Mouse (Mus musculus): Measurements from ENCODE around the gene Csf3. TPM values are rescaled to one million over a fixed set of nuclear protein-coding genes. Genes with fewer than 3 reads are reported as not detected.
"Not testable (repeated sequence)": the region's sequence is repeated elsewhere in the genome, so short reads cannot be mapped to it uniquely, and the experiment has no call there.

The Csf3 gene
- polyA plus RNA-seq (2014; fragmentation: Nextera tagmentation; extraction: Ambion mirVana): not detected in 2 replicates

- H3K36me3 ChIP-seq (ENCODE audit: control insufficient read depth, insufficient read depth, low read length): no peaks in the 10 kb centered on the region; the same call in none of the 2 replicates
- 35% methylated on average over 10 of the region's 10 CpGs for WGBS
- no peaks in the 10 kb centered on the region for H3K9me3 ChIP-seq (ENCODE audit: control insufficient read depth, low read length)
- no peak within 1 kb of the TSS for H3K27ac ChIP-seq (ENCODE audit: low read depth, low read length)
- no peak within 1 kb of the TSS for H3K4me3 ChIP-seq (ENCODE audit: low read depth, low read length)
- no peaks in the 10 kb centered on the region for H3K4me1 ChIP-seq (ENCODE audit: control insufficient read depth, insufficient read depth, low read length)
- DNase-seq (ENCODE audit: low spot score): no peak
- H3K27me3 ChIP-seq (ENCODE audit: control insufficient read depth, insufficient read depth, low read length): no peaks in the 10 kb centered on the region
- H3K9ac ChIP-seq (ENCODE audit: low read length): no peak within 1 kb of the TSS
- no peak within 1 kb of the TSS for H3K4me2 ChIP-seq (ENCODE audit: low read depth)
- no peak for ATAC-seq (ENCODE audit: insufficient read depth, low FRiP score, low TSS enrichment)
Measured at GRCm38 (mm10) chr11:98701213-98701670, at the start of gene Csf3. Gene Csf3 (plus strand): TSS chr11:98701263.

- H3K4me3 ChIP-seq (ENCODE audit: low read depth, low read length); H3K36me3 ChIP-seq (ENCODE audit: control insufficient read depth, insufficient read depth, low read length); H3K9ac ChIP-seq (ENCODE audit: low read length); H3K27me3 ChIP-seq (ENCODE audit: control insufficient read depth, insufficient read depth, low read length); H3K4me2 ChIP-seq (ENCODE audit: low read depth); H3K4me1 ChIP-seq (ENCODE audit: control insufficient read depth, insufficient read depth, low read length); H3K9me3 ChIP-seq (ENCODE audit: control insufficient read depth, low read length); H3K27ac ChIP-seq (ENCODE audit: low read depth, low read length); ATAC-seq (ENCODE audit: insufficient read depth, low FRiP score, low TSS enrichment): not testable (repeated sequence)
- DNase-seq (ENCODE audit: low spot score): peak; percentile 50
- WGBS: 13% methylated on average over 7 of the region's 7 CpGs
Measured at GRCm38 (mm10) chr11:98655076-98655475, 46.0 kb upstream of the Csf3 start.

DNA sequence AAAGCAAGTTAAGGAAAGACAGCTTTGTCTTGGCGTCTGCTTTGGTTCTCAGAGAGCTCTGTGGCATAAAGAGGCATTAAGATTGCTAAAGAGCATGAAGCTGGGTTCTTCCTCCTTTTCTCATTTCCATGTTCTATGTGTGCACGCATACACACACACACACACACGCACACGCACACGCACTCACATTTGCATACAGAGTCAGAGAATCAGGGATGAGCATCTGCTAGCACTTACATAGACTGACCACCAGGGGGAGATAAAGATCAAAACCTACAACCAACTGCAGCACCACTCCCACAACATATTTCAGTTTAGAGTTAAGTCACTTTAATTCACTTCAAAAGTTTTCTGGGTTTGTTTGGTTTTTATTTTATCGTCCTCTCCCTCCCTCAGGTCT is 40.5 kb upstream of the Csf3 start:
- DNase-seq (ENCODE audit: low spot score) (peak; percentile 49), ATAC-seq (ENCODE audit: insufficient read depth, low FRiP score, low TSS enrichment) (no peak)
- Histone ChIP-seq H3K27ac (ENCODE audit: low read depth, low read length) (no peak overlapping the region), H3K4me1 (ENCODE audit: control insufficient read depth, insufficient read depth, low read length) (no peaks in the 10 kb centered on the region), H3K9me3 (ENCODE audit: control insufficient read depth, low read length) (no peaks in the 10 kb centered on the region), H3K9ac (ENCODE audit: low read length) (no peak overlapping the region), H3K4me2 (ENCODE audit: low read depth) (no peak overlapping the region), H3K36me3 (ENCODE audit: control insufficient read depth, insufficient read depth, low read length) (no peaks in the 10 kb centered on the region), H3K4me3 (ENCODE audit: low read depth, low read length) (no peak overlapping the region), H3K27me3 (ENCODE audit: control insufficient read depth, insufficient read depth, low read length) (no peaks in the 10 kb centered on the region)
- 11% methylated on average over 6 of the region's 6 CpGs for WGBS

DNA sequence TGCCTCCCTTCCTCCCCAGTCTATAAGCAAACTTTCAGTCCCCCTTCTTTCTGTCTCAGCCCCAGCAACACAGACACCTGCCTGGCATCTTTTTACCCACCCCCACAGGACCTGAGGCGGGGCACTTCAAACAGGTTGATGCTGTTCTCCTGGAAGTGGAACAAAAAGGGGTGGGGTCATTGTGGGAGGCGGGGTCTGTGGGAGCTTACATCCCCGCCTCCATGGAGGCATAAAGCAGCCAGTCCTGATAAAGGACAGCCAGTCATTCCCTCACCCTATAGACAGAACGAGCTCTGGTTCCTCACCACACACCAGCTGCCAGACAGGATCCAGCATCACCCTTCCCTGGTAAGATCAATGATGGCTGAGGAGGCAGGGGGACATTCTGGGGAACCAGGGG is 37.0 kb upstream of the Csf3 start, which contains the start of gene Gsdma:
Gsdma (plus strand) TSS at position 261 of the 400 bp plus-strand sequence.
- Histone ChIP-seq H3K4me3 (ENCODE audit: low read depth, low read length) (no peak within 1 kb of the TSS), H3K36me3 (ENCODE audit: control insufficient read depth, insufficient read depth, low read length) (no peaks in the 10 kb centered on the region), H3K4me1 (ENCODE audit: control insufficient read depth, insufficient read depth, low read length) (no peaks in the 10 kb centered on the region), H3K9ac (ENCODE audit: low read length) (no peak within 1 kb of the TSS), H3K27ac (ENCODE audit: low read depth, low read length) (no peak within 1 kb of the TSS), H3K27me3 (ENCODE audit: control insufficient read depth, insufficient read depth, low read length) (no peaks in the 10 kb centered on the region), H3K4me2 (ENCODE audit: low read depth) (no peak within 1 kb of the TSS), H3K9me3 (ENCODE audit: control insufficient read depth, low read length) (no peaks in the 10 kb centered on the region)
- no peak for DNase-seq (ENCODE audit: low spot score)
- no peak for ATAC-seq (ENCODE audit: insufficient read depth, low FRiP score, low TSS enrichment)
- WGBS: 29% methylated on average over 4 of the region's 4 CpGs

- DNase-seq (ENCODE audit: low spot score) (no peak), ATAC-seq (ENCODE audit: insufficient read depth, low FRiP score, low TSS enrichment) (no peak)
- no peak overlapping the region for H3K9ac ChIP-seq (ENCODE audit: low read length)
- H3K4me3 ChIP-seq (ENCODE audit: low read depth, low read length): no peak overlapping the region
- H3K27me3 ChIP-seq (ENCODE audit: control insufficient read depth, insufficient read depth, low read length): no peaks in the 10 kb centered on the region
- no peaks in the 10 kb centered on the region for H3K4me1 ChIP-seq (ENCODE audit: control insufficient read depth, insufficient read depth, low read length)
- H3K36me3 ChIP-seq (ENCODE audit: control insufficient read depth, insufficient read depth, low read length): no peaks in the 10 kb centered on the region
- no peak overlapping the region for H3K27ac ChIP-seq (ENCODE audit: low read depth, low read length)
- 74% methylated on average over 2 of the region's 2 CpGs for WGBS
- H3K4me2 ChIP-seq (ENCODE audit: low read depth): no peak overlapping the region
- no peaks in the 10 kb centered on the region for H3K9me3 ChIP-seq (ENCODE audit: control insufficient read depth, low read length)
Measured at GRCm38 (mm10) chr11:98668984-98669383, 32.1 kb upstream of the Csf3 start.

DNA sequence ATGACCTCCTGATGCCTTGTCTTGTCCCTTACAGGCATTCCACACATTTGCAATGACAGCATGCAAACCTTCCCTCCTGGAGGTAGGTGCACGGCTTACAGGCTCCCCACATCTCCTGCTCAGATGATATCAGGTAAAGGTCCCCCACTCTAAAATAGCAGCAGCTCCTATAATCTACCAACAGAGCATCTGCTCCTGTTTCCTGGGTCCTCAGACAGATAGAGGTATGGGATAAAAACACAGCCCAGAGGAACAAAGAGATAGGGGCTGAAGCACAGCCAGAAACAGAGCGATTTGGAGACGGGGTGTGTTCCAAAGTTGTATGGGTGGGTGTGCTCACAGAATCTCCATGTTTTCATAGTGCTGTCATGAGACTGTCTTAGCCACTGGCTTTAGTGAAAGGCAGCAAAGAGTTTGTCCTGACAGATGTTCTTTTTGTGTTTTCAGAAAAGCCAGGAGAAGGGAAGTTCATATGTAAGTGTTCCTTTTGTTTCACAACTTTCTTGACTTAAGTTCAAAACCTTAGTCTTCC is 29.7 kb upstream of the Csf3 start:
- Histone ChIP-seq H3K27ac (ENCODE audit: low read depth, low read length) (no peak overlapping the region), H3K27me3 (ENCODE audit: control insufficient read depth, insufficient read depth, low read length) (no peaks in the 10 kb centered on the region), H3K36me3 (ENCODE audit: control insufficient read depth, insufficient read depth, low read length) (no peaks in the 10 kb centered on the region), H3K9ac (ENCODE audit: low read length) (no peak overlapping the region), H3K9me3 (ENCODE audit: control insufficient read depth, low read length) (no peaks in the 10 kb centered on the region), H3K4me1 (ENCODE audit: control insufficient read depth, insufficient read depth, low read length) (no peaks in the 10 kb centered on the region), H3K4me2 (ENCODE audit: low read depth) (no peak overlapping the region), H3K4me3 (ENCODE audit: low read depth, low read length) (no peak overlapping the region)
- no peak for ATAC-seq (ENCODE audit: insufficient read depth, low FRiP score, low TSS enrichment)
- no peak for DNase-seq (ENCODE audit: low spot score)
- WGBS: 72% methylated on average over 3 of the region's 3 CpGs

DNA sequence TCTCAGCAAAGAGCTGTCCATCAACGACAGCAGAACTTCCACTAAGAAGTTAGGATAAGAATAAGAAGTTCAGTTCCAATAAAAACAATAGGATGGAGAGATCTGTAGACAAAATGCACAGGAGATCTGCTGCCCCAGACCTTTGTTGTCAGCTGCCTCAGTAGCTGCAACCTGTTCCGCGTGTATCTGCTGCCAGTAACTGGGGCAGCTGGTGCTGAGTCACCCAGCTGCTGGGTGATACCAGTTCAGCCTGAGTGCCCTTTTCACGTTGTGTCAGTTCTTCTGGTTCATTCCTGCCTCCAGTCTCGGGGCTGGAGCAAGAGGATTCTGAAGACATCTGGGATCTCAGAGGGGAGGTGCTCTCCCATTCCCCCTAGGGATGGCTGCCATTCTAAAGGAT is 29.2 kb upstream of the Csf3 start:
- 62% methylated on average over 5 of the region's 5 CpGs for WGBS
- H3K27me3 ChIP-seq (ENCODE audit: control insufficient read depth, insufficient read depth, low read length): no peaks in the 10 kb centered on the region
- DNase-seq (ENCODE audit: low spot score) (no peak), ATAC-seq (ENCODE audit: insufficient read depth, low FRiP score, low TSS enrichment) (no peak)
- H3K9ac ChIP-seq (ENCODE audit: low read length): no peak overlapping the region
- no peak overlapping the region for H3K4me3 ChIP-seq (ENCODE audit: low read depth, low read length)
- no peak overlapping the region for H3K4me2 ChIP-seq (ENCODE audit: low read depth)
- H3K36me3 ChIP-seq (ENCODE audit: control insufficient read depth, insufficient read depth, low read length): no peaks in the 10 kb centered on the region
- H3K4me1 ChIP-seq (ENCODE audit: control insufficient read depth, insufficient read depth, low read length): no peaks in the 10 kb centered on the region
- no peak overlapping the region for H3K27ac ChIP-seq (ENCODE audit: low read depth, low read length)
- no peaks in the 10 kb centered on the region for H3K9me3 ChIP-seq (ENCODE audit: control insufficient read depth, low read length)

- no peak for ATAC-seq (ENCODE audit: insufficient read depth, low FRiP score, low TSS enrichment)
- Histone ChIP-seq H3K4me1 (ENCODE audit: control insufficient read depth, insufficient read depth, low read length) (no peaks in the 10 kb centered on the region), H3K27ac (ENCODE audit: low read depth, low read length) (no peak overlapping the region), H3K36me3 (ENCODE audit: control insufficient read depth, insufficient read depth, low read length) (no peaks in the 10 kb centered on the region), H3K4me3 (ENCODE audit: low read depth, low read length) (no peak overlapping the region), H3K27me3 (ENCODE audit: control insufficient read depth, insufficient read depth, low read length) (no peaks in the 10 kb centered on the region), H3K4me2 (ENCODE audit: low read depth) (no peak overlapping the region), H3K9me3 (ENCODE audit: control insufficient read depth, low read length) (no peaks in the 10 kb centered on the region), H3K9ac (ENCODE audit: low read length) (no peak overlapping the region)
- 87% methylated on average over 5 of the region's 5 CpGs for WGBS
- DNase-seq (ENCODE audit: low spot score): no peak
Measured at GRCm38 (mm10) chr11:98672482-98672881, 28.6 kb upstream of the Csf3 start.

- H3K27me3 ChIP-seq (ENCODE audit: control insufficient read depth, insufficient read depth, low read length); H3K9ac ChIP-seq (ENCODE audit: low read length); H3K4me3 ChIP-seq (ENCODE audit: low read depth, low read length); H3K27ac ChIP-seq (ENCODE audit: low read depth, low read length); ATAC-seq (ENCODE audit: insufficient read depth, low FRiP score, low TSS enrichment); H3K4me1 ChIP-seq (ENCODE audit: control insufficient read depth, insufficient read depth, low read length); H3K9me3 ChIP-seq (ENCODE audit: control insufficient read depth, low read length); H3K36me3 ChIP-seq (ENCODE audit: control insufficient read depth, insufficient read depth, low read length); H3K4me2 ChIP-seq (ENCODE audit: low read depth): not testable (repeated sequence)
- WGBS: 4% methylated on average over 6 of the region's 7 CpGs
- DNase-seq (ENCODE audit: low spot score): peak; percentile 70
Measured at GRCm38 (mm10) chr11:98673136-98673535, 27.9 kb upstream of the Csf3 start.
